Mouse (Mus musculus): ENCODE measurements around the gene Yipf2.

DNA sequence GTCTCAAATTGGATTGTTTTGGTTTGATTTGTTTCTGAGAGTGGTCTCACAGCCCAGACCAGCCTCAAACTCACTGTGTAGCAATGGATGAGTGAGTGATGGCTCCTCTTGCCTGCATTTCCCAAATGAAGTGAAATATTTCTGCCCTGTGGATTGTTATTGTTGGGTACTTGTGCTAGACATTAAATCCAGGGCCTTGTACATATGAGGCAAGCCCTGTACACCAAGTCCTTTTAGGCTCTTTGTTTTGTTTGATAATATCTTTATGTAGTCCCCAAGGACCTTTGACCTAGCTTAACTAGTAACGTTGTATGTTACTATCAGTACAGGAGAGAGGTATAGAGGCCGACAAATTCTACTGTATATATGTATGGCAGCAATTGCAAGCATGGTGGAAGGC is 2.2 kb upstream of the Yipf2 start:
- TF ChIP-seq CTCF (IDR thresholded peaks at IDR 0.05; ENCODE audit: extremely low read depth, insufficient read length, insufficient replicate concordance, low read depth, low read length) (no peak), POLR2A (IDR thresholded peaks at IDR 0.05; ENCODE audit: low read depth, low read length) (no peak)
